In genomic region chr7:109234882-109235640, GRCm38 (mm10) we compare ENCODE assay signal across 27 mouse cellular contexts.
DNase-seq lines count a peak whose midpoint lies in the region; ATAC-seq and TF ChIP-seq lines count a peak whose summit lies in the region.
"Had no signal": no experiment of that assay in that cellular context is flagged by ENCODE, and none has a peak within 500 bp of the region (broad histone marks: within the 10 kb centered on the region; RNA-seq: fewer than 3 reads in every experiment).

No protein-coding gene starts in this region.

- no peak overlapping the region for H3K4me3 ChIP-seq in forebrain, embryonic 10.5 days
- H3K4me3 ChIP-seq in forebrain, postnatal 0 days (ENCODE audit: low read depth, low read length), result no peak overlapping the region
- no peak overlapping the region for H3K4me3 ChIP-seq in midbrain, embryonic 12.5 days
- no peak overlapping the region for H3K4me3 ChIP-seq in midbrain, postnatal 0 days (ENCODE audit: low read depth, low read length)
- H3K4me3 ChIP-seq in gastrocnemius, adult 2 months, result no peak overlapping the region
- H3K4me3 ChIP-seq in lung, adult 2 months (replicated peaks; ENCODE audit: extremely low read depth, low read depth, low read length), result no peak overlapping the region
- H3K4me3 ChIP-seq: erythroblast, embryonic 14.5 days; heart, embryonic 10.5 days; hindbrain, embryonic 15.5 days; myocyte; neural tube, embryonic 12.5 days had no signal

- TF ChIP-seq POLR2A in lung, adult 2 months (IDR thresholded peaks at IDR 0.05; ENCODE audit: borderline replicate concordance, extremely low read depth, low read depth, low read length), result no peak

- peaks cover 67% of the 10 kb centered on the region for H3K4me1 ChIP-seq in forebrain, embryonic 10.5 days
- 0 out of 2 replicates have a peak, but pooled peaks cover 3% of the 10 kb centered on the region for H3K4me1 ChIP-seq in forebrain, postnatal 0 days (ENCODE audit: insufficient read depth)
- peaks cover 65% of the 10 kb centered on the region for H3K4me1 ChIP-seq in midbrain, embryonic 12.5 days
- 0 out of 2 replicates have a peak, but pooled peaks cover 4% of the 10 kb centered on the region for H3K4me1 ChIP-seq in midbrain, postnatal 0 days (ENCODE audit: insufficient read depth, low read length)
- no peaks in the 10 kb centered on the region for H3K4me1 ChIP-seq in lung, adult 2 months (ENCODE audit: control insufficient read depth, insufficient read depth, low read length)
- H3K4me1 ChIP-seq: heart, embryonic 10.5 days had no signal

- no peaks in the 10 kb centered on the region for H3K36me3 ChIP-seq in forebrain, embryonic 10.5 days (replicated peaks)
- H3K36me3 ChIP-seq in forebrain, postnatal 0 days (ENCODE audit: insufficient read depth), result no peaks in the 10 kb centered on the region
- H3K36me3 ChIP-seq in midbrain, embryonic 12.5 days, result no peaks in the 10 kb centered on the region
- H3K36me3 ChIP-seq in midbrain, postnatal 0 days (ENCODE audit: insufficient read depth, low read length), result no peaks in the 10 kb centered on the region
- H3K36me3 ChIP-seq: heart, embryonic 10.5 days; hindbrain, embryonic 15.5 days; neural tube, embryonic 12.5 days had no signal

- 4% methylated on average over 2 of the region's 2 CpGs for WGBS in forebrain, embryonic 10.5 days
- WGBS in forebrain, postnatal 0 days, result 25% methylated on average over 2 of the region's 2 CpGs
- WGBS in midbrain, embryonic 12.5 days, result 4% methylated on average over 2 of the region's 2 CpGs
- 29% methylated on average over 2 of the region's 2 CpGs for WGBS in midbrain, postnatal 0 days
- 52% methylated on average over 2 of the region's 2 CpGs for WGBS in lung, adult 2 months

- no peak overlapping the region for H3K9ac ChIP-seq in forebrain, postnatal 0 days
- H3K9ac ChIP-seq in midbrain, embryonic 12.5 days (replicated peaks), result no peak overlapping the region
- H3K9ac ChIP-seq in midbrain, postnatal 0 days (replicated peaks; ENCODE audit: low read length, poor library complexity, severe bottlenecking), result no peak overlapping the region
- H3K9ac ChIP-seq: hindbrain, embryonic 15.5 days; liver, embryonic 14.5 days; lung, embryonic 14.5 days; neural tube, embryonic 12.5 days had no signal

- peaks cover 98% of the 10 kb centered on the region for H3K27me3 ChIP-seq in forebrain, embryonic 10.5 days (ENCODE audit: poor library complexity, severe bottlenecking)
- H3K27me3 ChIP-seq in forebrain, postnatal 0 days (ENCODE audit: insufficient read depth, low read length), result no peaks in the 10 kb centered on the region
- H3K27me3 ChIP-seq in midbrain, embryonic 12.5 days, result peaks cover 7% of the 10 kb centered on the region; the same call in 1 of the 2 replicates
- no peaks in the 10 kb centered on the region for H3K27me3 ChIP-seq in midbrain, postnatal 0 days (ENCODE audit: insufficient read depth, low read length)
- H3K27me3 ChIP-seq: neural tube, embryonic 12.5 days had no signal

- no peak for DNase-seq in forebrain, embryonic 10.5 days (ENCODE audit: extremely low spot score, low spot score)
- DNase-seq in forebrain, postnatal 0 days, result no peak
- DNase-seq in retina, postnatal 1 day, result peak; percentile 30
- DNase-seq in retina, embryonic 14.5 days (ENCODE audit: low spot score), result no peak
- DNase-seq in midbrain, postnatal 0 days (ENCODE audit: low spot score), result no peak
- DNase-seq in gastrocnemius, adult 2 months, result no peak
- no peak for DNase-seq in lung, adult 2 months
- DNase-seq: adrenal gland, postnatal 14 days; cerebellum, adult 11-12 months; cerebellum, adult 9-11 months; gastrocnemius, postnatal 25 days; heart, postnatal 4 days; kidney, adult 11 months; kidney, postnatal 25 days; liver; lung, embryonic 14.5 days; lung, postnatal 14 days; thymus, postnatal 4 days had no signal

- intact Hi-C loops in gastrocnemius, adult 2 months (cut with DNase I), result loop anchor here (5.0 kb wide), 1 partner anchor 212 kb away; no protein-coding TSS in a partner anchor

- H3K27ac ChIP-seq in forebrain, embryonic 10.5 days, result 0 out of 2 replicates have a peak overlapping the region, but pooled peaks have one; percentile 65
- no peak overlapping the region for H3K27ac ChIP-seq in forebrain, postnatal 0 days (ENCODE audit: low read depth, low read length)
- peak overlapping the region; percentile 81 for H3K27ac ChIP-seq in midbrain, embryonic 12.5 days (replicated peaks)
- peak overlapping the region; percentile 13; the same call in 1 of the 2 replicates for H3K27ac ChIP-seq in midbrain, postnatal 0 days (ENCODE audit: low read depth, low read length)
- H3K27ac ChIP-seq in gastrocnemius, adult 2 months, result no peak overlapping the region
- H3K27ac ChIP-seq: heart, embryonic 10.5 days; hindbrain, embryonic 15.5 days; liver, embryonic 14.5 days; neural tube, embryonic 12.5 days had no signal

- no peak overlapping the region for H3K4me2 ChIP-seq in forebrain, postnatal 0 days (ENCODE audit: low read depth)
- H3K4me2 ChIP-seq in midbrain, embryonic 12.5 days (replicated peaks), result no peak overlapping the region
- no peak overlapping the region for H3K4me2 ChIP-seq in midbrain, postnatal 0 days (ENCODE audit: low read depth, low read length, poor library complexity, severe bottlenecking)
- H3K4me2 ChIP-seq: hindbrain, embryonic 15.5 days; lung, embryonic 14.5 days; neural tube, embryonic 12.5 days had no signal

- H3K9me3 ChIP-seq in forebrain, embryonic 10.5 days, result peaks cover 5% of the 10 kb centered on the region; the same call in 1 of the 2 replicates
- no peaks in the 10 kb centered on the region for H3K9me3 ChIP-seq in forebrain, postnatal 0 days (ENCODE audit: low read length)
- H3K9me3 ChIP-seq in midbrain, embryonic 12.5 days, result no peaks in the 10 kb centered on the region
- H3K9me3 ChIP-seq in midbrain, postnatal 0 days (ENCODE audit: low read length), result no peaks in the 10 kb centered on the region
- H3K9me3 ChIP-seq: heart, embryonic 10.5 days; hindbrain, embryonic 15.5 days; neural tube, embryonic 12.5 days had no signal

- TF ChIP-seq CTCF in forebrain, postnatal 0 days (IDR thresholded peaks at IDR 0.05; ENCODE audit: low read depth), result no peak
- no peak for TF ChIP-seq CTCF in midbrain, postnatal 0 days (IDR thresholded peaks at IDR 0.05)
- TF ChIP-seq CTCF in gastrocnemius, adult 2 months (IDR thresholded peaks at IDR 0.05), result no peak
- no peak for TF ChIP-seq CTCF in lung, adult 2 months (IDR thresholded peaks at IDR 0.05; ENCODE audit: insufficient read depth, low read length)

- no peak for ATAC-seq in forebrain, postnatal 0 days
- ATAC-seq in midbrain, embryonic 12.5 days (ENCODE audit: low FRiP score, low read depth), result peak; percentile 28
- no peak for ATAC-seq in midbrain, postnatal 0 days (ENCODE audit: low FRiP score)
- ATAC-seq: CD4-positive, CD25-positive, alpha-beta regulatory T cell, adult 4 months; inflammation-experienced regulatory T-cells, adult 6 months had no signal

Comparison
In these comparisons a context has a peak if more than half of its experiments do, and no peak if none do; other contexts are left out.
1. H3K27ac ChIP-seq: peak in forebrain, embryonic 10.5 days (single experiment), midbrain, embryonic 12.5 days (single experiment) and midbrain, postnatal 0 days (single experiment); none in forebrain, postnatal 0 days (single experiment) and gastrocnemius, adult 2 months (single experiment).